Mouse (Mus musculus) midbrain, embryonic 15.5 days (tissue): ENCODE measurements around the gene 4930432M17Rik. TPM values are rescaled to one million over a fixed set of nuclear protein-coding genes. Genes with fewer than 3 reads are reported as not detected.

Experiments
- ATAC-seq: fragments of 200-750 bp; cut with Nextera tagmentation; replicated peaks from 2 replicates; pipeline ENCODE4 v1.8.0; 2017; ENCODE audit warnings: moderate TSS enrichment
- H3K27ac ChIP-seq: fragments of 300-500 bp; sonication (generic); 2 replicates; pipeline ENCODE4 v1.5.1; 2015; ENCODE audit warnings: mild to moderate bottlenecking, inconsistent platforms
- H3K27me3 ChIP-seq: fragments of 300-500 bp; sonication (generic); replicated peaks from 2 replicates; pipeline ENCODE4 v1.6.1; 2015; ENCODE audit warnings: inconsistent platforms
- H3K36me3 ChIP-seq: fragments of 300-500 bp; sonication (generic); replicated peaks from 2 replicates; pipeline ENCODE4 v1.6.1; 2015; ENCODE audit warnings: inconsistent platforms
- H3K4me1 ChIP-seq: fragments of 300-500 bp; sonication (generic); 2 replicates; pipeline ENCODE4 v1.6.1; 2015; ENCODE audit warnings: inconsistent platforms
- H3K4me2 ChIP-seq: fragments of 300-500 bp; sonication (generic); 2 replicates; pipeline ENCODE4 v1.6.1; 2015; ENCODE audit warnings: inconsistent platforms, mild to moderate bottlenecking, moderate library complexity
- H3K4me3 ChIP-seq: fragments of 300-500 bp; sonication (generic); 2 replicates; pipeline ENCODE4 v1.5.1; 2015; ENCODE audit warnings: mild to moderate bottlenecking, inconsistent platforms
- H3K9ac ChIP-seq: fragments of 300-500 bp; sonication (generic); 2 replicates; pipeline ENCODE4 v1.6.1; 2015; ENCODE audit warnings: mild to moderate bottlenecking, inconsistent platforms
- H3K9me3 ChIP-seq: fragments of 300-500 bp; sonication (generic); 2 replicates; pipeline ENCODE4 v1.6.1; 2016; ENCODE audit warnings: inconsistent platforms
- WGBS: fragments of 180-500 bp; shearing (Covaris S2); methylation state at CpG from one replicate; pipeline ENCODE4 v1.1.7; 2015; ENCODE audit warnings: mixed read lengths; 5-methylcytosine and 5-hydroxymethylcytosine counted together
- polyA plus RNA-seq: library from polyadenylated mRNA; unstranded; fragments of >200 nt; fragmentation: Nextera tagmentation; extraction: Ambion mirVana; gene quantifications from 2 replicates; pipeline ENCODE4 v1.2.1, GENCODE M21; 2015

Gene 4930432M17Rik
- polyA plus RNA-seq, 1 experiment from 2014 or later: not detected

DNA sequence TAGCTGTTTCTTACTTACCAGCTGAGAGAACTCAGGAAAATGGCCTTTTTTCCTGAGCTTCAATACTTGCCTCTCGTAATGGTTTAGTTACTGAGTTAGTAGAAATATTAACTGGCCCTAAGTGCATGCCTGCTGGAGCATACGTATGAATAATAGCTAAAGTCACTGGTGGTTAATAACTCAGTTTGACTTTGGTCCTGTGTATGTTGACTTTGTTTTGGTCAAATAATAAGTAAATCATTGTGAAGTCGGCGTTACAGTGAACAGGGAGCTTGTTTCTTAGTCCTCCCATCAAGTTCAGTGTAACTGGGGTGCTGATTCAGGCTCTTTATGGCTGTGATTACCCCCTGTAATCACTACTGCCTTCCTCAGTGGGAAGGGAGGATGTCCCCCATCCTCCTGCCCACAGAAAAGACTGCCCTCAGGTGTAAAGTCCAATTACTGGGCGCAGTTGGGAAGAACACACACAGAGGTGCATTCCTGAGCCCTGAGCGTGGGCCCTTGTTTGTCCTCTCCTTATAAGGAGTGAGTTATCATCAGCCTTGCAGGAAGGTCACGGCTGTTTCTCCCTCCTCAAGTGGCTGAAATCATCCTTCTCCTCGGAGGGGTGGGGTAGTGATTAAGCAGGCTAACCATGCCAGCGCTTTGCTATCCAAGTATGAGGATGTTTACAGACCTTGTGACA, 24.1 kb upstream of the 4930432M17Rik start:
- Histone ChIP-seq H3K27me3 (no peaks in the 10 kb centered on the region), H3K4me1 (no peaks in the 10 kb centered on the region), H3K4me2 (no peak overlapping the region), H3K36me3 (no peaks in the 10 kb centered on the region), H3K4me3 (no peak overlapping the region), H3K9ac (no peak overlapping the region), H3K9me3 (no peaks in the 10 kb centered on the region), H3K27ac (no peak overlapping the region)
- ATAC-seq: no peak
- 72% methylated on average over 9 of the region's 9 CpGs for WGBS

- WGBS: 91% methylated on average over 8 of the region's 8 CpGs
- Histone ChIP-seq H3K9me3 (no peaks in the 10 kb centered on the region), H3K4me3 (no peak overlapping the region), H3K9ac (no peak overlapping the region), H3K36me3 (no peaks in the 10 kb centered on the region), H3K4me1 (no peaks in the 10 kb centered on the region), H3K27me3 (no peaks in the 10 kb centered on the region), H3K27ac (no peak overlapping the region), H3K4me2 (no peak overlapping the region)
- ATAC-seq: no peak
Measured at GRCm38 (mm10) chr3:121648238-121648778, 22.3 kb upstream of the 4930432M17Rik start.

DNA sequence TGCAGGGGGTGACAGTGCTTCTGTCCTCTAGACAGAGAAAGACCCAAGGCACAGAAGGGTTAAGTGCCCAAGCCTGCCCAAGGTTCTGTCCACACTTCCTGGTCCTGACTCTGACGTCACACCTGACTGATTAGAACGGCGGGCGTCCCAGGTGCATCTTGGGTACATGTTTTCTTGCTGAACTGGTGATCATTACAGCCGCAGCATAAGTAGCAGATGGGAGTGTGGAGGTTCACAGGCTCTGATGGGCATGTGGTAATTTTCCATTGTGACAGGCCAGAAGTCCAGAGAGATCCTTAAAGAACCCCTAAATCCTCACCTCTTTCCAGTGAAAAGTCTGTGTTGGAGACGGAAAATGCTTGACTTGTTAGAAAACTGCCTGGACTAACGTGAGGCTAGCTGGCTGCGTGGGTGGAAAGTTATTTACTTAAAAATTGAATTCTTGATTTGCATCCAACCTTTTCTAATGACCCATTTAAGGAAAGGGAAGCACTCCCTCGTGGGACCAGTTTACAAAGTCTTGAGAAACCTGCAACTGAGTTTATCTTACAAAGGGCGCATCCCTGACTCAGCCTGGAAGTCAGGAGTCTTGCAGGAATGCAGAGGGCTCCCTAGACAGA, 20.4 kb upstream of the 4930432M17Rik start:
- no peak overlapping the region for H3K9ac ChIP-seq

GRCm38 (mm10) chr3:121651710-121652109, 18.9 kb upstream of the 4930432M17Rik start:
- Histone ChIP-seq H3K36me3 (no peaks in the 10 kb centered on the region), H3K27me3 (no peaks in the 10 kb centered on the region), H3K4me3 (no peak overlapping the region), H3K4me1 (no peaks in the 10 kb centered on the region), H3K27ac (no peak overlapping the region), H3K4me2 (no peak overlapping the region), H3K9ac (no peak overlapping the region), H3K9me3 (no peaks in the 10 kb centered on the region)
- ATAC-seq: no peak
- 65% methylated on average over 3 of the region's 3 CpGs for WGBS

More for the DNA sequence above, 20.4 kb upstream of the 4930432M17Rik start:
- 77% methylated on average over 10 of the region's 10 CpGs for WGBS
- Histone ChIP-seq H3K4me2 (no peak overlapping the region), H3K4me3 (no peak overlapping the region), H3K9me3 (no peaks in the 10 kb centered on the region), H3K4me1 (no peaks in the 10 kb centered on the region), H3K27ac (no peak overlapping the region), H3K36me3 (no peaks in the 10 kb centered on the region), H3K27me3 (no peaks in the 10 kb centered on the region)
- ATAC-seq: no peak

DNA sequence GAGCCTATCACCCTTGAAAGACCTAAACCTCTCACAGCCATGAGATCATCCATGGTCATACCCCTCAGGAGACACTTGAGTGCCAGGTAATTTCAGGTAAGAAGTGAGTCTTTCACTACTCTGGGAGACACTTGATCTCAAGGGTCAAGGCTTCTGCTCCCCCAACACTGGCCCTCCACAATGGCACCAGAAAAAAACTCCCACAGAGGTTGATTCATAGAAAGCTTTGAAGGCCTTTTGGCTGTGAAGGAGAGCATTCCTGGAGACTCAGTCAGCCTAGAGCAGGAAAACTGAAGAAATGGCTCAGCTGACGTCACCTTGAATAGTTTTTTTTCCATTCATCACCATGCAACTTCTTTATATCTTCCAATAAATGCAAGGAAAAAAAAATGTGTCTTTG, 18.4 kb upstream of the 4930432M17Rik start:
- Histone ChIP-seq H3K9ac (no peak overlapping the region), H3K36me3 (no peaks in the 10 kb centered on the region), H3K27me3 (no peaks in the 10 kb centered on the region), H3K4me1 (no peaks in the 10 kb centered on the region), H3K4me3 (no peak overlapping the region), H3K4me2 (no peak overlapping the region), H3K9me3 (no peaks in the 10 kb centered on the region), H3K27ac (no peak overlapping the region)
- ATAC-seq: no peak
- 79% methylated on average over 1 of the region's 1 CpGs for WGBS

- H3K9me3 ChIP-seq: no peaks in the 10 kb centered on the region
- H3K4me3 ChIP-seq: no peak overlapping the region
- no peak overlapping the region for H3K27ac ChIP-seq
- H3K4me2 ChIP-seq: no peak overlapping the region
- H3K9ac ChIP-seq: no peak overlapping the region
- ATAC-seq: no peak
- 94% methylated on average over 4 of the region's 4 CpGs for whole genome bisulfite sequencing
- no peaks in the 10 kb centered on the region for H3K36me3 ChIP-seq
- no peaks in the 10 kb centered on the region for H3K4me1 ChIP-seq
- no peaks in the 10 kb centered on the region for H3K27me3 ChIP-seq
Measured at GRCm38 (mm10) chr3:121656922-121657321, 13.6 kb upstream of the 4930432M17Rik start.

GRCm38 (mm10) chr3:121662705-121663469, 7.7 kb upstream of the 4930432M17Rik start:
- H3K27me3 ChIP-seq: no peaks in the 10 kb centered on the region
- WGBS: 51% methylated on average over 4 of the region's 4 CpGs
- ATAC-seq: no peak

GRCm38 (mm10) chr3:121663470-121663847, 7.1 kb upstream of the 4930432M17Rik start:
- no peaks in the 10 kb centered on the region for H3K4me1 ChIP-seq
- H3K9ac ChIP-seq: no peak overlapping the region
- WGBS: 92% methylated on average over 9 of the region's 9 CpGs
- H3K4me2 ChIP-seq: no peak overlapping the region
- H3K27me3 ChIP-seq: no peaks in the 10 kb centered on the region
- H3K36me3 ChIP-seq: no peaks in the 10 kb centered on the region
- no peaks in the 10 kb centered on the region for H3K9me3 ChIP-seq
- H3K4me3 ChIP-seq: no peak overlapping the region
- no peak overlapping the region for H3K27ac ChIP-seq
- no peak for ATAC-seq

More at GRCm38 (mm10) chr3:121662705-121663469, 7.7 kb upstream of the 4930432M17Rik start:
- Histone ChIP-seq H3K36me3 (no peaks in the 10 kb centered on the region), H3K9me3 (no peaks in the 10 kb centered on the region), H3K4me2 (no peak overlapping the region), H3K4me3 (no peak overlapping the region), H3K9ac (no peak overlapping the region), H3K27ac (no peak overlapping the region), H3K4me1 (no peaks in the 10 kb centered on the region)

- Histone ChIP-seq H3K9ac (no peak overlapping the region), H3K36me3 (no peaks in the 10 kb centered on the region), H3K9me3 (no peaks in the 10 kb centered on the region), H3K27me3 (no peaks in the 10 kb centered on the region), H3K27ac (no peak overlapping the region), H3K4me1 (no peaks in the 10 kb centered on the region), H3K4me2 (no peak overlapping the region), H3K4me3 (no peak overlapping the region)
- ATAC-seq: no peak
- WGBS: 77% methylated on average over 5 of the region's 5 CpGs
Measured at GRCm38 (mm10) chr3:121672135-121672790, 1.7 kb downstream of the 4930432M17Rik start.

DNA sequence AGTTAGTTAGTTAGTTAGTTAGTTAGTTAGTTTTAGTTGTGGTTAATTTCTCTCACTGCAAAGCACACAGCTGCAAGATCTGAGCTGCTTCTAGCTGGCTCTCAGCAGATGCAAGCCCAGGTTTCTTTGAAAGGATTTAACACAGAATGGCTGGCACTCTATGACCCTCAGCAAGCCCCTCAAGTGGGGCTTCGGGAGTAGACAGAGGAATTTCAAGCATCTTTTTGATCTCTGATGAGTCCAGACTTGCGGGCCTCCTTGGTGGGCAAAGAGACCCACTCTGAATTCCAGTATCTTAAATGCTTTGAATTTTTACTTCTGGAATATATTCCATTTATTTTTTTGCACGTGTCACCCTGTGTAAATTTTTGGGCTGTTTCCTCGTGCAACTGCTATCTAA, 8.4 kb downstream of the 4930432M17Rik start:
- H3K36me3 ChIP-seq: no peaks in the 10 kb centered on the region
- H3K27ac ChIP-seq: no peak overlapping the region
- H3K4me1 ChIP-seq: peaks cover 10% of the 10 kb centered on the region
- H3K9me3 ChIP-seq: no peaks in the 10 kb centered on the region
- WGBS: 29% methylated on average over 4 of the region's 4 CpGs
- no peak overlapping the region for H3K4me3 ChIP-seq
- H3K9ac ChIP-seq: no peak overlapping the region
- no peaks in the 10 kb centered on the region for H3K27me3 ChIP-seq
- no peak for ATAC-seq
- no peak overlapping the region for H3K4me2 ChIP-seq

- Histone ChIP-seq H3K27ac (no peak overlapping the region), H3K4me2 (no peak overlapping the region), H3K9ac (no peak overlapping the region), H3K27me3 (no peaks in the 10 kb centered on the region), H3K9me3 (no peaks in the 10 kb centered on the region), H3K36me3 (no peaks in the 10 kb centered on the region), H3K4me1 (peaks cover 10% of the 10 kb centered on the region), H3K4me3 (no peak overlapping the region)
- ATAC-seq: no peak
- 9% methylated on average over 3 of the region's 3 CpGs for WGBS
Measured at GRCm38 (mm10) chr3:121679443-121679842, 8.9 kb downstream of the 4930432M17Rik start.

- Histone ChIP-seq H3K27ac (no peak overlapping the region), H3K4me2 (no peak overlapping the region), H3K27me3 (no peaks in the 10 kb centered on the region), H3K36me3 (no peaks in the 10 kb centered on the region), H3K4me1 (peaks cover 10% of the 10 kb centered on the region), H3K9ac (no peak overlapping the region), H3K9me3 (no peaks in the 10 kb centered on the region), H3K4me3 (no peak overlapping the region)
- 88% methylated on average over 3 of the region's 3 CpGs for WGBS
- ATAC-seq: no peak
Measured at GRCm38 (mm10) chr3:121680187-121680586, 9.6 kb downstream of the 4930432M17Rik start.
